Mouse (Mus musculus): ENCODE measurements around the gene Oosp2.

DNA sequence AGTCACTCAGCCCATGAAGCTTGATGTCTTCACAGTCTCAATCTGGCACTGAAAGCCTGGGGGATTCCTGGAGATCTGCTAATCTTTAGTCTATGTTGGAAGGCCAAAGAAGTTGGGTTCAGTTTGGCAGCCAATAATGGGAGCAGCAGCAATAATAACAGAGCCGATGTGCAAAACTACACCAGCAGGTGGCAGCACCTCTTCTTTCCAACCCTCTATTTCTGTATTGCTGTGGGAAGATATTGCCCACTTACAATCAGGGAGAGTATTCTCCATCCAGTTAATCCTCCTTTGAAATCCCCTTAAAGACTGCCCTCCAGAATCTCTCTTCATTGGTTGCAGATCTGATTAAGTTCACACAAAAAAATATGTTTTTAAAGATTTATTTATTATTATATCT lies 52.2 kb downstream of the Oosp2 start:
- peak; percentile 70 for TF ChIP-seq CTCF (IDR thresholded peaks at IDR 0.05; ENCODE audit: borderline replicate concordance, extremely low read depth, insufficient read depth, insufficient read length)
- TF ChIP-seq POLR2A (IDR thresholded peaks at IDR 0.05; ENCODE audit: borderline replicate concordance, extremely low read depth, insufficient read depth, insufficient read length, poor library complexity, severe bottlenecking): no peak

Data from brain, embryonic 14.5 days (tissue).